ENCODE assay signal across 27 mouse cellular contexts in the genomic region with DNA sequence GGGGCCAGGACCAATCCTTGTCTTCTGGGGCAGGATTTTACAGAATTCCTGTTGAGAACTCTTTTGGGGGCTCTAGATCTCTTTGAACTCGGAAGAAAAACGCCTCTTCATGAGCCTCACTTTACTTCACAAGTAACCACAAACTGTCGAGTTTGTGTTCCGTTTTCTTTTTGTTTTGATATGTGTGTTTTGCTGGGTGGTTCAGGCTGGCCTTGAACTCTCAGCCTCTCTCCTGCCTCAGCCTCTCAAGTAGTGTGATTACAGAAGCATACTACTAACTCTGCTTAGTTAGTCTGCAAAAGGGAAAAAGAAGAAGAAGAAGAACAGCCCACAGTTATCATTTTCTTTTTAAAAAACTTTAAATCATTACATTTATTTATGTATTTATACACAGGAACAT. TPM values are rescaled to one million over a fixed set of nuclear protein-coding genes. Genes with fewer than 3 reads are reported as not detected.
"Had no signal": no experiment of that assay in that cellular context is flagged by ENCODE, and none has a peak within 500 bp of the region (broad histone marks: within the 10 kb centered on the region; RNA-seq: fewer than 3 reads in every experiment).

No protein-coding gene starts in this region.

- H3K36me3 ChIP-seq: limb, embryonic 10.5 days; limb, embryonic 13.5 days; liver, embryonic 12.5 days; liver, embryonic 15.5 days; lung, embryonic 15.5 days; midbrain, embryonic 10.5 days; midbrain, embryonic 13.5 days; neural tube, embryonic 12.5 days; neural tube, embryonic 15.5 days; stomach, embryonic 15.5 days had no signal

- ATAC-seq: intestine, postnatal 0 days; liver, embryonic 12.5 days; midbrain, embryonic 13.5 days; midbrain, embryonic 16.5 days had no signal

- H3K4me1 ChIP-seq: limb, embryonic 13.5 days; lung, embryonic 15.5 days; neural tube, embryonic 12.5 days; stomach, embryonic 15.5 days had no signal

- H3K4me3 ChIP-seq: left cerebral cortex, adult 2 months; limb, embryonic 10.5 days; limb, embryonic 13.5 days; liver, embryonic 12.5 days; liver, embryonic 15.5 days; lung, embryonic 15.5 days; megakaryocyte, embryonic 14.5 days; midbrain, embryonic 10.5 days; midbrain, embryonic 13.5 days; myocyte; neural tube, embryonic 12.5 days; neural tube, embryonic 15.5 days; stomach, embryonic 15.5 days had no signal

- H3K27ac ChIP-seq: kidney, postnatal 0 days; left cerebral cortex, adult 2 months; limb, embryonic 10.5 days; limb, embryonic 13.5 days; liver, embryonic 12.5 days; liver, embryonic 15.5 days; lung, embryonic 15.5 days; midbrain, embryonic 10.5 days; midbrain, embryonic 13.5 days; neural tube, embryonic 12.5 days; neural tube, embryonic 15.5 days; stomach, embryonic 15.5 days had no signal

- DNase-seq: kidney, adult 2 months; kidney, postnatal 25 days; layer of hippocampus, postnatal 36 days; liver; lung, adult 18-20 months; lung, postnatal 10 days; lung, postnatal 36 days; retina, postnatal 1 day; right cerebral cortex, postnatal 25 days; spleen, adult 18-20 months had no signal

- H3K27me3 ChIP-seq: limb, embryonic 13.5 days; liver, embryonic 12.5 days; liver, embryonic 15.5 days; lung, embryonic 15.5 days; midbrain, embryonic 13.5 days; neural tube, embryonic 12.5 days; neural tube, embryonic 15.5 days; stomach, embryonic 15.5 days had no signal

RNA-seq across cellular contexts. Expression of a gene that starts 19.7 kb away (rescaled TPM):
- total RNA-seq: monocyte, adult 5-6 weeks had no signal
